Mouse (Mus musculus) adrenal gland, postnatal 36 days (tissue): Measurements from ENCODE around the gene Shld1. TPM values are rescaled to one million over a fixed set of nuclear protein-coding genes. Genes with fewer than 3 reads are reported as not detected.

Source experiments
- total RNA-seq, 2 experiments: library from RNA; stranded (reverse); gene quantifications; 2 replicates each; pipeline ENCODE4 v1.2.3; 2021

Shld1 gene
- total RNA-seq, 2 experiments from 2014 or later: 7.7 to 12.8 TPM

Other genes with a start within 250 kb of the Shld1 start
- 10 to 100 TPM; 19.5 to 57.4 TPM for gene Gpcpd1, start 99.2 kb upstream of the Shld1 start, total RNA-seq
- 1,000 to 10,000 TPM; 1,300 to 1,603 TPM for gene Chgb, start 94.3 kb downstream of the Shld1 start, total RNA-seq
- gene Trmt6, start 129.1 kb downstream of the Shld1 start, total RNA-seq: 10 to 100 TPM; 19.1 to 26.0 TPM
- gene Mcm8, start 129.2 kb downstream of the Shld1 start, total RNA-seq: 1 to 10 TPM; 3.4 to 4.7 TPM
- 100 to 1,000 TPM; 103 to 125 TPM for gene Crls1, start 159.7 kb downstream of the Shld1 start, total RNA-seq
- gene Lrrn4, start 194.0 kb downstream of the Shld1 start, total RNA-seq: 1 to 10 TPM; 3.2 to 3.8 TPM